Mouse (Mus musculus) liver, embryonic 14.5 days (tissue): Measurements from ENCODE around the gene Gm26566.
"Not testable (repeated sequence)": the region's sequence is repeated elsewhere in the genome, so short reads cannot be mapped to it uniquely, and the experiment has no call there.

Experiments used
- CTCF ChIP-seq: IDR thresholded peaks from 2 replicates; pipeline ENCODE4 v1.5.1; 2016; ENCODE audit warnings: antibody characterized with exemption, low read depth, control low read depth
- EP300 ChIP-seq: IDR thresholded peaks from 2 replicates; pipeline ENCODE4 v1.6.1; 2016; ENCODE audit warnings: antibody characterized with exemption, low read depth

DNA sequence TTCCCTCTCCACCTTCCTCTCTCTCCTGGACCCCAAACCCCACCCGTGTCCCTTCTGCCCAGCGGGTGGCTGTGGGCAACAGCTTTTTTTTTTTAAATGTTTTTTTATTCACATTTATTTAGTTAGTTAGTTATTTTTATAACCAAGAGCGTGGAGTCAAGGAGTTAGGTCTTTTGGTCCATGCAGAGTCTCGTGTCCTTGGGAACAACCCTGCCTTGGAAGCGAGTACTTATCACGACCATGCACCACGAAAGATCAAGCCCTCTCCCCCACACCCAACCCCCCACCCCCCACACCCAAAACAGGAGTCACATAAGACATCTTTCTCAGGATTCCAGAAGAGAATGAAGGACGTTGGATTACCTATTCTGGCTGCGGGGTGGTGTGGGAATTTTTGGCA, 40.7 kb downstream of the Gm26566 start:
- TF ChIP-seq CTCF, EP300: not testable (repeated sequence)
